Mouse (Mus musculus): ENCODE measurements around the gene Abhd17a. TPM values are rescaled to one million over a fixed set of nuclear protein-coding genes. Genes with fewer than 3 reads are reported as not detected.

The Abhd17a gene
- polyA plus RNA-seq, 1 experiment from 2014 or later, result 86.5 TPM

DNA sequence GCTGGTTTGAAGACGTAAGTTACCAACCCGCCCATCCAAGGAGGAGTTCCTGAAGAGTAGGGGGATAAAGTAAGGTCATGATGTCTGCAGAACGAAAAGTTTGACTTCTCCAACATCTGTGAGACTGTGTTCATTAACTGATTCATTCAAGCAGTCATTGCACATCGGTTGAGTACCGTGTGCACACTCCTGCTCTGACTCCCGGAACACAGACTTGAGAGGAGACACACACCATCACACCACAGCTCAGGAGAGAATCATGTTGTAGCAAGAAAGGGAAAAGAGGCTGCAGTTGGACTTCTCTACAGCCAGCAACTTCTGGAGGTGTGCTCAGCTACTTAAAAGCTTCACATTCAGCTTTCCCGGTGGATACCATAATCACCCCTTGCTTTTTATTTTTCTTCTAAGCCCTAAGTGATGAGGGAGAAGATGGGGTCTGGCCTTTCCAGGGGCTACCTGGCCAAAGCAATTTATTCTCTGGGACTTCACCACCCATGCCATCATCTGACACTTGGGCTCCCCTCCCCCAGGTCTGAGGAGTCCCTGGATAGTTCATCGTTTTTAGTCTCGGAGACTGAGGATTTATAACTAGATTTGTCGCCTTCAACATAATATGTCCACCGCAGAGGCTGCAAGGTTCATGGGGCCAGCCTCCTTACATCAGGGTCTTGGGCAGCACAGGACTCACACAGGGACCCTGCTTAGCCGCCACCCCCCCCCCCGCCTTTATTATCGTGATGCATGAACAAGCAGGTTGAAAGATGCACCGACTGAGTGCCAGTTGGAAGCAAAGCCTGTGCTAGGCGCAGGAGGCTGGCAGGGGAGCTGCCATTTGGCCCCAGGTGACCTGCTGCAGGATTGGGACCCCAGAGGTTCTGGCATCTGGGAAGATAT lies 30.9 kb upstream of the Abhd17a start:
- Histone ChIP-seq H3K4me3 (ENCODE audit: low read length) (peak overlapping the region; percentile 84), H3K27ac (ENCODE audit: low read length) (peak overlapping the region; percentile 98), H3K9ac (replicated peaks; ENCODE audit: low read length) (peak overlapping the region; percentile 68), H3K9me3 (ENCODE audit: low read length) (no peaks in the 10 kb centered on the region), H3K4me2 (replicated peaks; ENCODE audit: low read depth, low read length) (peak overlapping the region; percentile 82), H3K4me1 (ENCODE audit: insufficient read depth, low read length) (peaks cover 31% of the 10 kb centered on the region), H3K36me3 (ENCODE audit: insufficient read depth, low read length) (no peaks in the 10 kb centered on the region), H3K27me3 (ENCODE audit: insufficient read depth, low read length) (no peaks in the 10 kb centered on the region)
- ATAC-seq (ENCODE audit: low FRiP score, low TSS enrichment), result no peak
- WGBS, result 42% methylated on average over 16 of the region's 16 CpGs

GRCm38 (mm10) chr10:80620365-80620764 lies 30.2 kb upstream of the Abhd17a start:
- Histone ChIP-seq H3K4me1 (ENCODE audit: insufficient read depth, low read length) (peaks cover 24% of the 10 kb centered on the region), H3K9ac (replicated peaks; ENCODE audit: low read length) (no peak overlapping the region), H3K36me3 (ENCODE audit: insufficient read depth, low read length) (peaks cover 4% of the 10 kb centered on the region; the same call in 1 of the 2 replicates), H3K4me3 (ENCODE audit: low read length) (no peak overlapping the region), H3K27me3 (ENCODE audit: insufficient read depth, low read length) (no peaks in the 10 kb centered on the region), H3K9me3 (ENCODE audit: low read length) (no peaks in the 10 kb centered on the region), H3K4me2 (replicated peaks; ENCODE audit: low read depth, low read length) (no peak overlapping the region), H3K27ac (ENCODE audit: low read length) (no peak overlapping the region)
- 85% methylated on average over 9 of the region's 9 CpGs for WGBS
- no peak for ATAC-seq (ENCODE audit: low FRiP score, low TSS enrichment)

DNA sequence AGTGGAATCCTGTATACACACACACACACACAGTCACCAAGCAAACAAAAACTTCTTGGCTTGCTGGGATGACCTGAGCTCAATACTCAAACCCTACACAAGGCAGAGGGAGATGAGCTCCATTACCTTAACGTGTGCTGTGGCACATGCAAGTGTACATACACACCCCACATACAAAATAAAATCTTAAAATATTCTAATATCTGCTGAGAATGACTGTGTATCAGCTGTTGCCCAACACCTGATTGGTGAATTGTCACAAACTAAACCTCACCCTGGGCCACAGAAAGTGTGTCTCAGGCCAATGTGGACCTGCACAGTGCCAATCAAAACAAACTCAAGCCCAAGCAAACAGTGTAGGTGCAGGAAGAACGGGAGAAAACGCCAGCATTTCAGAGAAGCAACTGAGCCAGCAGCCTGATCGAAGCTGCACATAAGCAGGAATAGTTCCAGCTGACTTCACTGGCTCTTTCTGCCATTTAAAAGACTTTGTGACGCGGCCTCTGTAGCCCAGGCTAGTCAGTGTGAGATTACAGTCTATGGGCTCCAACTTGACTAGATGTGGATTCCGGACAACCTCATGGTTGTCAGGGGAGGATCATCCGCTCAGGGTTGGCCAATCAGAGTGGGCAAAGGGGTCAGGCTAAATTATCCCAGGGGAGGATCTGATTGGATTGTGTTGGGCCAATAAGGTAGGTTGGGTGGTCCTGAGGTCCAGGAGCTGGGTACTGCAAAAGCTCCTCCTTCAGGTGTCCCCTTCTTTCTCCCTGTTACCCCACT lies 29.5 kb upstream of the Abhd17a start:
- Histone ChIP-seq H3K9me3 (ENCODE audit: low read length) (no peaks in the 10 kb centered on the region), H3K9ac (replicated peaks; ENCODE audit: low read length) (no peak overlapping the region), H3K4me3 (ENCODE audit: low read length) (no peak overlapping the region), H3K27me3 (ENCODE audit: insufficient read depth, low read length) (no peaks in the 10 kb centered on the region), H3K36me3 (ENCODE audit: insufficient read depth, low read length) (peaks cover 11% of the 10 kb centered on the region; the same call in 1 of the 2 replicates), H3K27ac (ENCODE audit: low read length) (no peak overlapping the region), H3K4me1 (ENCODE audit: insufficient read depth, low read length) (peaks cover 17% of the 10 kb centered on the region), H3K4me2 (replicated peaks; ENCODE audit: low read depth, low read length) (no peak overlapping the region)
- no peak for ATAC-seq (ENCODE audit: low FRiP score, low TSS enrichment)
- 36% methylated on average over 8 of the region's 8 CpGs for WGBS

DNA sequence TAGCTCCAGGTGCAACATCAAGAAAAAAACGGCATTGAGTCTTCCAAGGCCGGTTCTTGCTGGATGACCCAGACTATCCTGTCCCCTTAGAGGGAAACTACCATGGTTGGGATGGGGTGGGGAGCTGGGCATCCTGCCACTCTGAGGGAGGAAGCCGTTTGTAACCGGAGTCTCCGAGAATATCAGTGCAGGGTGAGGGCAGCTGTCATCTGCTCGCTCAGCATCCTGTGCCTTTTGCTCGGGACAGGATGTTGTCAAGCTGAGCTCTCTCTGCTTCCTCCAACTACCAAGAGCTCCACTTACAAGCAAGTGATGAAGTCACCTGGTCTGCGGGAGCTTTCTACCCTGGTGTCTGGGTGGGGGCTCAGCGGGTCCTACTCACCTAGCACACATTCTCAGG lies 28.0 kb upstream of the Abhd17a start:
- H3K9ac ChIP-seq (replicated peaks; ENCODE audit: low read length), result no peak overlapping the region
- no peaks in the 10 kb centered on the region for H3K9me3 ChIP-seq (ENCODE audit: low read length)
- H3K4me1 ChIP-seq (ENCODE audit: insufficient read depth, low read length), result peaks cover 6% of the 10 kb centered on the region
- peaks cover 13% of the 10 kb centered on the region; the same call in 1 of the 2 replicates for H3K36me3 ChIP-seq (ENCODE audit: insufficient read depth, low read length)
- no peak overlapping the region for H3K4me2 ChIP-seq (replicated peaks; ENCODE audit: low read depth, low read length)
- no peak overlapping the region for H3K4me3 ChIP-seq (ENCODE audit: low read length)
- 56% methylated on average over 9 of the region's 9 CpGs for WGBS
- no peaks in the 10 kb centered on the region for H3K27me3 ChIP-seq (ENCODE audit: insufficient read depth, low read length)
- H3K27ac ChIP-seq (ENCODE audit: low read length), result peak overlapping the region; percentile 49
- ATAC-seq (ENCODE audit: low FRiP score, low TSS enrichment), result no peak

DNA sequence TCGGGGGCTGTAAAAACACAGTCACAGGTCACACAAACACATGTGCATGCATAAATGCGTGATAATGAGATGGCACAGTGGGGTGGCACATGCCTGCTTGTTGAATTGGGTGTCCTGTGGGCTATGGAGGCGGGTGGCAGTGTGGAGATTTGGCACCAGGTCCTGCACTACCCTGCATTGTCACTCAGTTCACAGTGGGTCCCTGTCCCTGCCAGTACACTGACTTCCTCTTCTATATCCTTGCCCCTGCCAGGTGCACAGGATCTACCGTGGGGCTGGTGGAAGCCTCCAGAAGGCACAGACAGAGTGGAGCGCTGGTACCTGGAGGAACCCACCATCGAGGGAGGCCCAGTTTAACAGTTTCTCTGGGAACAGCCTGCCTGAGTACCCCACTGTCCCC lies 24.2 kb upstream of the Abhd17a start:
- 87% methylated on average over 6 of the region's 6 CpGs for WGBS
- Histone ChIP-seq H3K4me1 (ENCODE audit: insufficient read depth, low read length) (no peaks in the 10 kb centered on the region), H3K36me3 (ENCODE audit: insufficient read depth, low read length) (peaks cover 30% of the 10 kb centered on the region; the same call in 1 of the 2 replicates), H3K9ac (replicated peaks; ENCODE audit: low read length) (no peak overlapping the region), H3K4me3 (ENCODE audit: low read length) (no peak overlapping the region), H3K4me2 (replicated peaks; ENCODE audit: low read depth, low read length) (no peak overlapping the region), H3K9me3 (ENCODE audit: low read length) (no peaks in the 10 kb centered on the region), H3K27me3 (ENCODE audit: insufficient read depth, low read length) (no peaks in the 10 kb centered on the region), H3K27ac (ENCODE audit: low read length) (no peak overlapping the region)
- ATAC-seq (ENCODE audit: low FRiP score, low TSS enrichment), result no peak

- Histone ChIP-seq H3K9ac (replicated peaks; ENCODE audit: low read length) (no peak overlapping the region), H3K27ac (ENCODE audit: low read length) (no peak overlapping the region), H3K9me3 (ENCODE audit: low read length) (no peaks in the 10 kb centered on the region), H3K4me1 (ENCODE audit: insufficient read depth, low read length) (no peaks in the 10 kb centered on the region), H3K27me3 (ENCODE audit: insufficient read depth, low read length) (no peaks in the 10 kb centered on the region), H3K4me2 (replicated peaks; ENCODE audit: low read depth, low read length) (no peak overlapping the region), H3K36me3 (ENCODE audit: insufficient read depth, low read length) (peaks cover 32% of the 10 kb centered on the region; the same call in 1 of the 2 replicates), H3K4me3 (ENCODE audit: low read length) (no peak overlapping the region)
- 82% methylated on average over 3 of the region's 3 CpGs for WGBS
- no peak for ATAC-seq (ENCODE audit: low FRiP score, low TSS enrichment)
These were observed 23.7 kb upstream of the Abhd17a start for GRCm38 (mm10) chr10:80613821-80614220.

- H3K4me2 ChIP-seq (replicated peaks; ENCODE audit: low read depth, low read length), result no peak overlapping the region
- peaks cover 51% of the 10 kb centered on the region for H3K36me3 ChIP-seq (ENCODE audit: insufficient read depth, low read length)
- H3K27ac ChIP-seq (ENCODE audit: low read length), result no peak overlapping the region
- H3K4me3 ChIP-seq (ENCODE audit: low read length), result no peak overlapping the region
- no peaks in the 10 kb centered on the region for H3K27me3 ChIP-seq (ENCODE audit: insufficient read depth, low read length)
- no peaks in the 10 kb centered on the region for H3K4me1 ChIP-seq (ENCODE audit: insufficient read depth, low read length)
- H3K9me3 ChIP-seq (ENCODE audit: low read length), result no peaks in the 10 kb centered on the region
- WGBS, result 88% methylated on average over 3 of the region's 3 CpGs
- no peak for ATAC-seq (ENCODE audit: low FRiP score, low TSS enrichment)
- no peak overlapping the region for H3K9ac ChIP-seq (replicated peaks; ENCODE audit: low read length)
These were observed 21.8 kb upstream of the Abhd17a start for GRCm38 (mm10) chr10:80611905-80612304.

- ATAC-seq (ENCODE audit: low FRiP score, low TSS enrichment), result 0 out of 2 replicates have a peak, but pooled peaks have one; percentile 29
- Histone ChIP-seq H3K36me3 (ENCODE audit: insufficient read depth, low read length) (peaks cover 60% of the 10 kb centered on the region), H3K27me3 (ENCODE audit: insufficient read depth, low read length) (no peaks in the 10 kb centered on the region), H3K27ac (ENCODE audit: low read length) (no peak overlapping the region), H3K4me3 (ENCODE audit: low read length) (no peak overlapping the region), H3K4me1 (ENCODE audit: insufficient read depth, low read length) (no peaks in the 10 kb centered on the region), H3K9ac (replicated peaks; ENCODE audit: low read length) (no peak overlapping the region), H3K4me2 (replicated peaks; ENCODE audit: low read depth, low read length) (no peak overlapping the region), H3K9me3 (ENCODE audit: low read length) (no peaks in the 10 kb centered on the region)
- WGBS, result 61% methylated on average over 4 of the region's 4 CpGs
These were observed 20.9 kb upstream of the Abhd17a start for GRCm38 (mm10) chr10:80611024-80611423.

DNA sequence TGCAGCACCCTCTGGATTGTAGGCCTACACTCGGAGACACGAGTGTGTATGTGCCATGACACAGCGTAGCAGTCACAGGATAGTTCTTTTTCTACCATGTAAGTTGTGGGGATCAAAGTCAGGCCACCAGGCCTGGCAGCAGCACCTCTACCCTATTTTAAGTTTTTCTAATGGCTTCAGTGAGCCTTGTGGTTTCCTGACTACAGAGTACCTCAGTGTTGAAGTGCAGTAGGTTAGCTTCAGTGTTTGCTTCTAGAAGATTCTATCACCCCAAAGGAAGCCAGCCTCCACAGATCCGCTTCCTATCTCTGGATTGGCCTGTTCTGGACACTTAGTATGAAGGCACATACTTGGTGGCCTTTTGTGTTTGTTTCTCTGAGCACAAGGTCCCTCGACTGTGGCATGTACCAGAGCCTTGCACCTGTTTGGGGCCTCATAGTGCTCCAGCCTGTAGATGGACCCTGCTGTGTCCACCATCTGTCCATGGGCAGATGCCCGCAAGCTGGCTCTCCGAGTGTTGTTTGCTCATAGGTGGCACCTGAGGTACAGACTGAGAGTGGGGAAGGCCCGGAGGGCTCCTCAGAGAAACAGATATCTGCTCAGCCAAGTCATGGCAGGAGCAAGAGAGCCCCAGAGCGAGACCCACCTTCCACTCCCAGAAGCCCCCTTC lies 20.1 kb upstream of the Abhd17a start:
- Histone ChIP-seq H3K36me3 (ENCODE audit: insufficient read depth, low read length) (peaks cover 56% of the 10 kb centered on the region), H3K4me3 (ENCODE audit: low read length) (no peak overlapping the region), H3K27ac (ENCODE audit: low read length) (no peak overlapping the region), H3K9me3 (ENCODE audit: low read length) (no peaks in the 10 kb centered on the region), H3K4me2 (replicated peaks; ENCODE audit: low read depth, low read length) (no peak overlapping the region), H3K27me3 (ENCODE audit: insufficient read depth, low read length) (no peaks in the 10 kb centered on the region), H3K4me1 (ENCODE audit: insufficient read depth, low read length) (no peaks in the 10 kb centered on the region), H3K9ac (replicated peaks; ENCODE audit: low read length) (no peak overlapping the region)
- WGBS, result 92% methylated on average over 9 of the region's 9 CpGs
- ATAC-seq (ENCODE audit: low FRiP score, low TSS enrichment), result no peak

All from kidney, embryonic 16.5 days (tissue).